Mouse (Mus musculus) heart, postnatal 0 days (tissue): ENCODE results near the gene Reep3.

Experiments
- CTCF ChIP-seq: IDR thresholded peaks from 2 replicates; pipeline ENCODE4 v1.5.1; 2016; ENCODE audit warnings: antibody characterized with exemption, control low read depth, low read depth
- EP300 ChIP-seq: IDR thresholded peaks from 2 replicates; pipeline ENCODE4 v1.6.1; 2016; ENCODE audit warnings: antibody characterized with exemption, low read depth

GRCm38 (mm10) chr10:67075931-67076878 is 20.5 kb downstream of the Reep3 start:
- TF ChIP-seq CTCF = no peak
- TF ChIP-seq EP300 = no peak
